Mouse (Mus musculus) bone marrow macrophage, adult 2 months (primary cell): ENCODE measurements around the gene Il1rap. TPM values are rescaled to one million over a fixed set of nuclear protein-coding genes. Genes with fewer than 3 reads are reported as not detected.

Experiments used
- H3K27ac ChIP-seq: 2 replicates; pipeline ENCODE4 v1.5.1; 2012; ENCODE audit warnings: low read depth, low read length; ENCODE audit not compliant: insufficient read depth
- H3K4me1 ChIP-seq: 2 replicates; pipeline ENCODE4 v1.6.1; 2012; ENCODE audit warnings: low read length; ENCODE audit not compliant: control insufficient read depth, insufficient read depth
- H3K4me3 ChIP-seq: 2 replicates; pipeline ENCODE4 v1.5.1; 2012; ENCODE audit warnings: mild to moderate bottlenecking, low read length, moderate library complexity; ENCODE audit not compliant: insufficient read depth
- CTCF ChIP-seq: IDR thresholded peaks from 2 replicates; pipeline ENCODE4 v1.5.1; 2012; ENCODE audit warnings: low read depth, mild to moderate bottlenecking, low read length, moderate library complexity
- POLR2A ChIP-seq: IDR thresholded peaks from 2 replicates; pipeline ENCODE4 v1.6.1; 2012; ENCODE audit warnings: mild to moderate bottlenecking, low read depth, low read length, borderline replicate concordance
- polyA plus RNA-seq: library from polyadenylated mRNA; stranded (reverse); fragments of >200 nt; gene quantifications from 2 replicates; pipeline ENCODE4 v1.2.4, GENCODE M21; 2012; ENCODE audit not compliant: missing spikeins, insufficient read depth, insufficient read length

Gene Il1rap
- polyA plus RNA-seq, 1 experiment, result 5.8 TPM

DNA sequence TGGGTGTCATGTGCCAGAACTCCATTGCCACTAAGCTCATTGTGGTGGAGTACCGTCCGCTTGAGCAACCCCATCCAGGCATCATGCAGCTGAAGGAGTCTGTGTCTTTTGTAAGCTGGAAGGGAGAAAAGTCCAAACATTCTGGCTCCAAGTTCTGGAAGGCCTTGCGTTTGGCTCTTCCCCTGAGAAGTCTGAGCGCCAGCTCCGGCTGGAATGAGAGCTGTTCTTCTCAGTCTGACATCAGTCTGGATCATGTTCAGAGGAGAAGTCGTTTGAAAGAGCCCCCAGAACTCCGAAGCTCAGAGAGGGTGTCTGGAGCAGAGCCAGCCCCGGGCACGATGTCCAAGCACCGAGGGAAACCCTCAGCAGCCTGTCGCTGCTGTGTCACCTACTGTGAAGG lies 141.0 kb downstream of the Il1rap start:
- no peak overlapping the region for H3K4me3 ChIP-seq
- H3K4me1 ChIP-seq, result 0 out of 2 replicates have a peak, but pooled peaks cover 2% of the 10 kb centered on the region
- no peak overlapping the region for H3K27ac ChIP-seq
- TF ChIP-seq POLR2A, result no peak
- no peak for TF ChIP-seq CTCF

GRCm38 (mm10) chr16:26723952-26724747 lies 142.6 kb downstream of the Il1rap start:
- Histone ChIP-seq H3K27ac (no peak overlapping the region), H3K4me1 (0 out of 2 replicates have a peak, but pooled peaks cover 2% of the 10 kb centered on the region), H3K4me3 (no peak overlapping the region)
- TF ChIP-seq CTCF (no peak), POLR2A (no peak)

GRCm38 (mm10) chr16:26728139-26728538 lies 146.6 kb downstream of the Il1rap start:
- Histone ChIP-seq H3K4me1 (0 out of 2 replicates have a peak, but pooled peaks cover 2% of the 10 kb centered on the region), H3K4me3 (no peak overlapping the region), H3K27ac (no peak overlapping the region)
- TF ChIP-seq CTCF (no peak), POLR2A (no peak)

GRCm38 (mm10) chr16:26730941-26731340 lies 149.4 kb downstream of the Il1rap start:
- Histone ChIP-seq H3K27ac (no peak overlapping the region), H3K4me3 (no peak overlapping the region), H3K4me1 (no peaks in the 10 kb centered on the region)
- no peak for TF ChIP-seq POLR2A
- no peak for TF ChIP-seq CTCF

DNA sequence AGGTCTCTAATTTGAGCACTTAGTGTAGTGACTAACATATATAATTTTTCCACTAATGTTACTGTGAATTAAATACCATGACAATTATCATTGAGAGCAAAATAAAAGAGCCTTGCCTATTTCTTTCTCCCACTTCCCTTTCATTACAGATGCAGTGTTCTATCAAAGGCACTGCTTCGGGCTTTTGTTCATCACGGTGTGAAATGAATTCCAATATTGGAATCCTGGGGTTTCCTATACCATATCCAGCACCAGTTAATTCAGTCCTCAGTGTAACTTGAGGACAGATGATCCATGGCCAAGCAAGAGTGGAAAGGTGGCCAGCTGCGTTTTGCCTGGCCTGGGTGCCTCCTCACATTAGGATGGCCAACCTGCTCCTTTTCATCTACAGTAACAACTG lies 151.1 kb downstream of the Il1rap start:
- no peak for TF ChIP-seq CTCF
- TF ChIP-seq POLR2A, result no peak
- no peak overlapping the region for H3K4me3 ChIP-seq
- no peak overlapping the region for H3K27ac ChIP-seq
- no peaks in the 10 kb centered on the region for H3K4me1 ChIP-seq

DNA sequence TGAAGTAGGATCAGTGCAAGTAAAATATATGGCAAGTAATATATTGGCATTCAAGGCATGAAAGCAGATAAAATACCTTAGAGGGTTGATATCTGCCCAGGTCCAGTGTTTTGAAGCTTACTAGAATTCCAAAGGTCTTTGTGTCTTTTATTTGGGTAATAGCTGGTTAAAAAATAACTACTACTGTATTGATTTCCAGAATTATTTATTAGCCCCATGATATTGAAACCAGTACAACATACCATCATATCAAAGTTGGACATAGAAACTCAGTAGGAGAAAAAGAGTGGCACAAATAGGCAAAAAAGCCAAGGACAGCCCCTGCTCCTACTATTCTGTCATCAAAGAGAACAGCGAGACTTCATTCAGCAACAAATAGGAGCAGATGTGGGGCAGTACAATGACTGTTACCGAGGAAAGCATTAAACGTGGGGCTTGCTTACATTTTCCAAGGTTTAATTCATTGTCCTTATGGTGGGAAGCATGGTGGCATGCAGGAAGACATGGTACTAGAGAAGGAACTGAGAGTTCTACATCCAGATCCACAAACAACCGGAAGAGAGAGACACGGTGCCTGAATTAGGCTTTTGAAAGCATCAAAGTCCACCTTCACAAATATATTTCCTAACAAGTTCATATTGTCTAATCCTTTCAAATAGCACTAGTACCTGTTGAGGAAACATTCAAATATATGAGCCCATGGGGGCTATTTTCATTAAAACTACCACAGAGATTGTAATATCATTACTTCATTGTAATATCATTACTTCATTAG lies 174.1 kb downstream of the Il1rap start:
- Histone ChIP-seq H3K4me3 (no peak overlapping the region), H3K27ac (no peak overlapping the region)

GRCm38 (mm10) chr16:26775976-26776375 lies 194.5 kb downstream of the Il1rap start:
- Histone ChIP-seq H3K27ac (no peak overlapping the region), H3K4me1 (no peaks in the 10 kb centered on the region), H3K4me3 (no peak overlapping the region)
- TF ChIP-seq POLR2A, result no peak

More for the DNA sequence above, 174.1 kb downstream of the Il1rap start:
- TF ChIP-seq POLR2A, result no peak
- TF ChIP-seq CTCF, result no peak
- no peaks in the 10 kb centered on the region for H3K4me1 ChIP-seq

GRCm38 (mm10) chr16:26777132-26777531 lies 195.6 kb downstream of the Il1rap start:
- Histone ChIP-seq H3K27ac (no peak overlapping the region), H3K4me1 (no peaks in the 10 kb centered on the region), H3K4me3 (no peak overlapping the region)
- TF ChIP-seq POLR2A, result no peak
- TF ChIP-seq CTCF, result no peak

Other genes starting within 250 kb of the Il1rap start
- not detected in 2 replicates for gene Cldn1, start 209.9 kb upstream of the Il1rap start, polyA plus RNA-seq
- gene Cldn16, start 118.6 kb upstream of the Il1rap start, polyA plus RNA-seq, result not detected in 2 replicates
- gene Tmem207, start 54.9 kb upstream of the Il1rap start, polyA plus RNA-seq, result not detected in 2 replicates